In genomic region chr17:88175951-88176623, GRCm38 (mm10) we compare ENCODE assay signal across 24 mouse cellular contexts.
DNase-seq lines count a peak whose midpoint lies in the region; ATAC-seq lines count a peak whose summit lies in the region.
"Had no signal": no experiment of that assay in that cellular context is flagged by ENCODE, and none has a peak within 500 bp of the region (broad histone marks: within the 10 kb centered on the region; RNA-seq: fewer than 3 reads in every experiment).

No protein-coding gene starts in this region.

- peak; percentile 86 for ATAC-seq in monocyte, adult 5-6 weeks (replicated peaks; ENCODE audit: insufficient number of reproducible peaks, low FRiP score, low TSS enrichment, poor library complexity, severe bottlenecking)
- ATAC-seq in midbrain, embryonic 11.5 days (ENCODE audit: low FRiP score): no peak
- ATAC-seq: midbrain, embryonic 13.5 days had no signal

- DNase-seq in lung, postnatal 36 days: peak; percentile 47
- no peak for DNase-seq in lung, postnatal 4 days
- DNase-seq in MEL-GATA-1-ER (ENCODE audit: extremely low read depth, low read depth): peak; percentile 13
- no peak for DNase-seq in midbrain, embryonic 11.5 days (ENCODE audit: low spot score, missing footprints)
- no peak for DNase-seq in urinary bladder, postnatal 4 days (ENCODE audit: low spot score in 2 of 2)
- DNase-seq in Muller cell, postnatal 12 days (ENCODE audit: inconsistent ontology term): no peak
- DNase-seq: adrenal gland, postnatal 36 days; cerebellum, adult 11-12 months; cerebellum, postnatal 14 days; gastrocnemius, adult 2 months; heart, postnatal 4 days; kidney, adult 2 months; kidney, postnatal 10 days; left cerebral cortex, postnatal 4 days; liver; lung, adult 18-20 months; thymus, postnatal 36 days had no signal

- H3K9ac ChIP-seq in midbrain, embryonic 11.5 days (ENCODE audit: low read length): no peak overlapping the region
- H3K9ac ChIP-seq: heart, embryonic 15.5 days; midbrain, embryonic 13.5 days had no signal

- no peak overlapping the region for H3K4me3 ChIP-seq in midbrain, embryonic 11.5 days (ENCODE audit: low read depth, low read length)
- H3K4me3 ChIP-seq: embryonic facial prominence, embryonic 10.5 days; gastrocnemius, adult 2 months; heart, adult 2 months; heart, embryonic 15.5 days; left cerebral cortex, adult 2 months; midbrain, embryonic 13.5 days had no signal

- WGBS in midbrain, embryonic 11.5 days: 82% methylated on average over 4 of the region's 4 CpGs

- no peak overlapping the region for H3K27ac ChIP-seq in midbrain, embryonic 11.5 days (ENCODE audit: low read depth, low read length)
- H3K27ac ChIP-seq: embryonic facial prominence, embryonic 10.5 days; gastrocnemius, adult 2 months; heart, adult 2 months; heart, embryonic 15.5 days; left cerebral cortex, adult 2 months; macrophage; midbrain, embryonic 13.5 days had no signal

- H3K36me3 ChIP-seq in midbrain, embryonic 11.5 days (ENCODE audit: control insufficient read depth, insufficient read depth, low read length): no peaks in the 10 kb centered on the region
- H3K36me3 ChIP-seq: embryonic facial prominence, embryonic 10.5 days; heart, embryonic 15.5 days; midbrain, embryonic 13.5 days had no signal

- H3K27me3 ChIP-seq in midbrain, embryonic 11.5 days (ENCODE audit: control insufficient read depth, insufficient read depth, low read length): no peaks in the 10 kb centered on the region
- H3K27me3 ChIP-seq: heart, embryonic 15.5 days; midbrain, embryonic 13.5 days had no signal

- H3K4me2 ChIP-seq in midbrain, embryonic 11.5 days: no peak overlapping the region
- H3K4me2 ChIP-seq: heart, embryonic 15.5 days; midbrain, embryonic 13.5 days had no signal

- H3K4me1 ChIP-seq in midbrain, embryonic 11.5 days (ENCODE audit: control insufficient read depth, insufficient read depth, low read length): no peaks in the 10 kb centered on the region
- H3K4me1 ChIP-seq: embryonic facial prominence, embryonic 10.5 days; heart, embryonic 15.5 days; midbrain, embryonic 13.5 days had no signal

- no peaks in the 10 kb centered on the region for H3K9me3 ChIP-seq in midbrain, embryonic 11.5 days (ENCODE audit: control insufficient read depth, low read length)
- H3K9me3 ChIP-seq: heart, embryonic 15.5 days; midbrain, embryonic 13.5 days had no signal

Comparison
In these comparisons a context has a peak if more than half of its experiments do, and no peak if none do; other contexts are left out.
1. DNase-seq: peak in lung, postnatal 36 days (single experiment) and MEL-GATA-1-ER (single experiment); none in lung, postnatal 4 days (0 of 2), midbrain, embryonic 11.5 days (single experiment), urinary bladder, postnatal 4 days (0 of 2) and Muller cell, postnatal 12 days (single experiment).